ENCODE assay signal across 16 mouse cellular contexts in the genomic region with DNA sequence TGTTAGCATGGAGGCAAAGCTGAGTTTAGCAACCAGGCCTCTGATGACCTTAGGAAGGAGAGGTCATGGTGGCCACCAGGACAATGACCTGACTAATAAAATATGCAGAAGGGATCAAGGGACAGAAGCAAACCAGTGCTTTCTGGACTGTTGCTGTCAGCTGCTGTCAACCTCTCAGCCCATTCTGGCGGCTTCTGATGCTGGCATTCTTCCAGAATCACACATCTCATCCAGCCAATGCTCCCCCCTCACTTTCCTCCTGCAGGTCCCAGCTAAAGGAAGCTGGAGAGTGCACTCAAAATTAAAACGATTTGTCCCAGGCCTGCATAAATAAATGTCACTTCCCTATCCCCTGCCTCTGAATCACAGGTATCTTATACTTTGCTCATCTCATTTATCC.
A peak's percentile ranks its signal among the peaks of the same experiment; 100 is the strongest.
DNase-seq lines count a peak whose midpoint lies in the region; TF ChIP-seq lines count a peak whose summit lies in the region.
"Had no signal": no experiment of that assay in that cellular context is flagged by ENCODE, and none has a peak within 500 bp of the region (broad histone marks: within the 10 kb centered on the region; RNA-seq: fewer than 3 reads in every experiment).

No protein-coding gene starts in this region.

- TF ChIP-seq CTCF in gastrocnemius, adult 2 months (IDR thresholded peaks at IDR 0.05), result no peak

- intact Hi-C loops in gastrocnemius, adult 2 months (cut with DNase I), result no loop called here

- peak; percentile 12 for DNase-seq in gastrocnemius, postnatal 10 days
- DNase-seq in gastrocnemius, adult 2 months, result no peak
- DNase-seq in kidney, postnatal 14 days, result peak; percentile 1
- no peak for DNase-seq in kidney, adult 8-10 months
- peak; percentile 26 for DNase-seq in right cerebral cortex, postnatal 10 days (ENCODE audit: low spot score in 2 of 2)
- no peak for DNase-seq in right cerebral cortex, postnatal 14 days
- DNase-seq in frontal cortex, adult 2 months (ENCODE audit: extremely low spot score in 1 of 2, low spot score in 1 of 2), result no peak
- DNase-seq: adrenal gland, postnatal 10 days; cerebellum, postnatal 36 days; heart, adult 2 months; kidney, adult 9 months; liver; right cerebral cortex, postnatal 25 days had no signal

- no peak overlapping the region for H3K27ac ChIP-seq in gastrocnemius, adult 2 months
- H3K27ac ChIP-seq: embryonic facial prominence, embryonic 15.5 days; heart, adult 2 months; hindbrain, embryonic 15.5 days; layer of hippocampus, adult 2 months had no signal

- no peak overlapping the region for H3K4me3 ChIP-seq in gastrocnemius, adult 2 months
- H3K4me3 ChIP-seq: embryonic facial prominence, embryonic 15.5 days; heart, adult 2 months; hindbrain, embryonic 15.5 days; layer of hippocampus, adult 2 months had no signal

Comparison
In these comparisons a context has a peak if more than half of its experiments do, and no peak if none do; other contexts are left out.
1. DNase-seq: peak in gastrocnemius, postnatal 10 days (single experiment), kidney, postnatal 14 days (single experiment) and right cerebral cortex, postnatal 10 days (2 of 2); none in gastrocnemius, adult 2 months (single experiment), kidney, adult 8-10 months (0 of 2), right cerebral cortex, postnatal 14 days (single experiment) and frontal cortex, adult 2 months (0 of 2).